Mouse (Mus musculus) kidney, adult 2 months (tissue): Measurements from ENCODE around the gene Gm1043.

Experiments used
- CTCF ChIP-seq: fragments of 200-500 bp; conservative IDR thresholded peaks from 2 replicates; pipeline ENCODE4 v1.5.1; 2011; ENCODE audit warnings: low read depth, mild to moderate bottlenecking, control low read depth, low read length, moderate library complexity, mixed read lengths; ENCODE audit not compliant: insufficient read depth, insufficient read length
- POLR2A ChIP-seq: fragments of 200-500 bp; IDR thresholded peaks from one replicate; pipeline ENCODE4 v1.6.1; 2011; ENCODE audit warnings: low read depth, low read length, control low read depth

GRCm38 (mm10) chr5:37064454-37065449 is 20.4 kb upstream of the Gm1043 start:
- TF ChIP-seq CTCF (no peak), POLR2A (no peak)
